Mouse (Mus musculus) ES-E14 (cell line): Measurements from ENCODE around the gene Srgap2.

Experiments
- CHD2 ChIP-seq: IDR thresholded peaks from 2 replicates; pipeline ENCODE4 v1.6.1; 2014; ENCODE audit warnings: mild to moderate bottlenecking, low read depth, low read length, inconsistent platforms
- HCFC1 ChIP-seq: IDR thresholded peaks from 2 replicates; pipeline ENCODE4 v1.6.1; 2012; ENCODE audit warnings: low read length, inconsistent platforms, borderline replicate concordance; ENCODE audit not compliant: insufficient read depth
- MAFK ChIP-seq: IDR thresholded peaks from 2 replicates; pipeline ENCODE4 v1.6.1; 2014; ENCODE audit warnings: mild to moderate bottlenecking, low read depth, low read length, inconsistent platforms; ENCODE audit not compliant: insufficient read depth
- ZC3H11A ChIP-seq: IDR thresholded peaks from 2 replicates; pipeline ENCODE4 v1.6.1; 2012; ENCODE audit warnings: low read depth, mild to moderate bottlenecking, inconsistent platforms, low read length, borderline replicate concordance
- ZNF384 ChIP-seq: IDR thresholded peaks from 2 replicates; pipeline ENCODE4 v1.6.1; 2012; ENCODE audit warnings: low read depth, low read length, inconsistent platforms

DNA sequence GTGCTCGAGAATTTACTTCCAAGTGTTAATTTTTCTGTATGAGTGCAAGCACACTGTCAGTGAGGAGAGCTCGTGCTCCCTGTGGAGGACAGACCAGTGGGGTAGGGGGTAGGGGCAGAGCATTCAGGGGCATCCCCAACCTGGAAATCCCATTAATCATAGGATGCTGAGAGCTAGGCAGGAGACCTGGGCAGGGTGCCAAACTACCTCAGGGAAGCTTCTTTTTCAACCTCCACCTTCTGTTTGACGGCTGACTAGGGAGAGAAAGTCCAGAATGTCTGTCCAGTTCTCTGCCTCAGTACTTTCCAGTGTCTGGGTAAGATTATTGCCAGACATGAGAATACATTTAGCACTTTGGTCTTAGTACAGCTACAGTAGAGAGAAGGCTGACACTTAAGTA, 191.5 kb downstream of the Srgap2 start:
- TF ChIP-seq CHD2, result no peak
- TF ChIP-seq ZC3H11A, result no peak
- no peak for TF ChIP-seq HCFC1
- TF ChIP-seq MAFK, result no peak
- no peak for TF ChIP-seq ZNF384
